Mouse (Mus musculus): ENCODE data around the gene Eif4h. TPM values are rescaled to one million over a fixed set of nuclear protein-coding genes. Genes with fewer than 3 reads are reported as not detected.
A peak's percentile ranks its signal among the peaks of the same experiment; 100 is the strongest.

Gene Eif4h
- polyA plus RNA-seq, 2 experiments: 110 to 148 TPM

DNA sequence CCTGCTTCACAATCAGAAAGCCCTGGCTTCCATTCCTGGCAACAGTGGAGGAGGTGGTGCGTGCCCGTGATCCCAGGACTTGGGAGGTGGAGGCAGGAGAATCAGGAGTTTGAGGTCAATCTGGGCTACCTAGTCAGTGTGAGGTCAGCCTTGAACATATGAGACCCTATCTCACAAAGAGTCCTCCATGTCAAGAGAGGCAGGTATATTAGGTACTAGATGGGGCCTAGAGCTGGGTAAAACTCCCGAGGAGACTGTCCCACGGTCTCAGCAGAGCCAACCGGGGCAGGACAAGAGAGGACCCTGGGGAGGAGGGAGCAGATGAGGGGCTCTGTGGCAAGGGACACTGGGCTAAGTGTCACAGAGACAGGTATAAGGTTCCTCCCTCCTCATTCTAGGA lies 38.2 kb upstream of the Eif4h start:
- Histone ChIP-seq H3K27me3 (ENCODE audit: control insufficient read depth, insufficient read depth, low read length) (no peaks in the 10 kb centered on the region), H3K4me3 (ENCODE audit: insufficient read depth in 1 of 2, low read depth in 2 of 2, low read length in 2 of 2) (no peak overlapping the region; a peak in 1 of 4 replicates), H3K9ac (replicated peaks) (no peak overlapping the region), H3K9me3 (ENCODE audit: control insufficient read depth, low read length) (no peaks in the 10 kb centered on the region), H3K27ac (no peak overlapping the region), H3K36me3 (replicated peaks; ENCODE audit: control insufficient read depth, insufficient read depth, low read depth) (no peaks in the 10 kb centered on the region), H3K4me1 (replicated peaks; ENCODE audit: control insufficient read depth in 2 of 2, insufficient read depth in 2 of 2, low read length in 1 of 2) (peaks cover 4 to 15% of the 10 kb centered on the region in 2 experiments), H3K4me2 (ENCODE audit: low read depth) (no peak overlapping the region)
- ATAC-seq (ENCODE audit: insufficient read depth) (no peak), DNase-seq (ENCODE audit: low read depth in 3 of 3, low spot score in 3 of 3) (no peak)
- no peak for TF ChIP-seq EP300 (IDR thresholded peaks at IDR 0.05; ENCODE audit: low read depth)
- no peak for TF ChIP-seq CTCF (IDR thresholded peaks at IDR 0.05; ENCODE audit: low read depth)
- 78% methylated on average over 5 of the region's 5 CpGs for WGBS (ENCODE audit: insufficient replicate concordance)

DNA sequence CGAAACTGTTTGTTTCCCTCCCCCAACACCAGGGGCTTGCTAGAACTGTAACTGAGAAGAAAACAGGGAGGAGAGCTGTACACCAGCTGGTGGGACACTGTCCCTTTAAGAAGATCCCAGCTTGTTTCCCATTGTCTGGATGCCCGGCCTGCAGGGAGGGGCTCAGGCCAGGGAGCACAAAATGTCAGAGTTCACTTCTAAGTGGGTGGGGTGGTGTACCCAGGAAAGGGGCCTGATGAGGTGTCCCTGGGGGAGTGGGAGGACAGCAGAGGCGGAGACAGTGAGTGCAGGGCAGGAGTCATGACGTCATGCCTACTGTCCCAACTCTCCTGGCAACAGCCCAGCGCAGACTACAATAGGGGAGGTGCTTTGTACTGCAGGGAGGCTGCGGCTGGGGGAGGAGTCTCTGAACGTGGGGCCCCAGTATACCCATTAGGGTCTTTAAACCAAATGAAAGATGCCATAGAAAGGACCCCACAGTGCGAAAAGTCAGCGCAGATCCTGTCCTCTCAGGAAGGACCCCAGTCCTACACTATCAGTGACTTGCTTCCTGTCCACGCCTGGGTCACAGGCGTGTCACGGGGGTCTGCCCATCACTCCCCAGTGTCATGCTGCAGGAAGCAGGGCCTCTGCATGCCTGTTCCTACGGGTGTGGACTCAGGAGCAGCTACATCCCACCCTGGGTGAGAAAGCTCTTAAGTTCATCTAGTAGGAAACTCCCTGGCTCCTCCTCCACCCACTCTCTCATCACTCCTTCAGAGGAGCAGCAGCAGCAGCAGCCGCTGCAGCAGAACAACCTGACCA lies 36.9 kb upstream of the Eif4h start:
- ATAC-seq (ENCODE audit: insufficient read depth): peak; percentile 62

DNA sequence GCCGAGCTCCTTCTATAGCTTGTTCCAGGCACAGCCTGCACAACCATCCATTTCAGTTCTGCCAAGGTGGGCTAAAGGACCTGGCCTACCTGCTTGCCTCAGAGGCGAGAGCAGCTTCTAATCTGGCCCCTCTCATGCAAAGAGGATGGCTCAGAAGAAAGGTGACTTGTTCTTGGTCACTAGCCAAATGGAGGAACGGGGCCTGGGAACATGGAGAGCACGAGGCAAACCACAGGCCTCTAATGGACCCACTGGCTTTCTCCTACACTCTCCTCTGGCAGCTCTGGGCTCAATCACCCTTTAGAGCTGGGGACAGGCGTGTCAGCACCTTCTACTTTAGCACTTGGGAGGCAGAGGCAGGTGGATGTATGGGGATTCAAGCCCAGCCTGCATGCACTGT lies 35.7 kb upstream of the Eif4h start:
- Histone ChIP-seq H3K4me1 (replicated peaks; ENCODE audit: control insufficient read depth in 2 of 2, insufficient read depth in 2 of 2, low read length in 1 of 2) (peaks cover 4 to 15% of the 10 kb centered on the region in 2 experiments), H3K27me3 (ENCODE audit: control insufficient read depth, insufficient read depth, low read length) (no peaks in the 10 kb centered on the region), H3K27ac (no peak overlapping the region), H3K9ac (replicated peaks) (no peak overlapping the region), H3K4me2 (ENCODE audit: low read depth) (no peak overlapping the region), H3K9me3 (ENCODE audit: control insufficient read depth, low read length) (no peaks in the 10 kb centered on the region), H3K4me3 (ENCODE audit: insufficient read depth in 1 of 2, low read depth in 2 of 2, low read length in 2 of 2) (no peak overlapping the region), H3K36me3 (replicated peaks; ENCODE audit: control insufficient read depth, insufficient read depth, low read depth) (no peaks in the 10 kb centered on the region)
- TF ChIP-seq CTCF (IDR thresholded peaks at IDR 0.05; ENCODE audit: low read depth) (no peak), EP300 (IDR thresholded peaks at IDR 0.05; ENCODE audit: low read depth) (no peak)
- DNase-seq (ENCODE audit: low read depth in 3 of 3, low spot score in 3 of 3) (no peak), ATAC-seq (ENCODE audit: insufficient read depth) (no peak)
- WGBS (ENCODE audit: insufficient replicate concordance): 50% methylated on average over 5 of the region's 5 CpGs

More for the DNA sequence above, 36.9 kb upstream of the Eif4h start:
- H3K4me3 ChIP-seq (ENCODE audit: insufficient read depth in 1 of 2, low read depth in 2 of 2, low read length in 2 of 2): peak overlapping the region; percentile 14 to 32; a peak in 2 of 4 replicates
- TF ChIP-seq EP300 (IDR thresholded peaks at IDR 0.05; ENCODE audit: low read depth) (no peak), CTCF (IDR thresholded peaks at IDR 0.05; ENCODE audit: low read depth) (no peak)
- DNase-seq (ENCODE audit: low read depth in 3 of 3, low spot score in 3 of 3): peak; percentile 28 to 46 (median 45)
- no peaks in the 10 kb centered on the region for H3K36me3 ChIP-seq (replicated peaks; ENCODE audit: control insufficient read depth, insufficient read depth, low read depth)
- no peaks in the 10 kb centered on the region for H3K27me3 ChIP-seq (ENCODE audit: control insufficient read depth, insufficient read depth, low read length)
- no peaks in the 10 kb centered on the region for H3K9me3 ChIP-seq (ENCODE audit: control insufficient read depth, low read length)
- H3K4me2 ChIP-seq (ENCODE audit: low read depth): peak overlapping the region; percentile 58
- peaks cover 4 to 15% of the 10 kb centered on the region in 2 experiments for H3K4me1 ChIP-seq (replicated peaks; ENCODE audit: control insufficient read depth in 2 of 2, insufficient read depth in 2 of 2, low read length in 1 of 2)
- H3K27ac ChIP-seq: no peak overlapping the region
- no peak overlapping the region for H3K9ac ChIP-seq (replicated peaks)
- 6% methylated on average over 14 of the region's 14 CpGs for WGBS (ENCODE audit: insufficient replicate concordance)

DNA sequence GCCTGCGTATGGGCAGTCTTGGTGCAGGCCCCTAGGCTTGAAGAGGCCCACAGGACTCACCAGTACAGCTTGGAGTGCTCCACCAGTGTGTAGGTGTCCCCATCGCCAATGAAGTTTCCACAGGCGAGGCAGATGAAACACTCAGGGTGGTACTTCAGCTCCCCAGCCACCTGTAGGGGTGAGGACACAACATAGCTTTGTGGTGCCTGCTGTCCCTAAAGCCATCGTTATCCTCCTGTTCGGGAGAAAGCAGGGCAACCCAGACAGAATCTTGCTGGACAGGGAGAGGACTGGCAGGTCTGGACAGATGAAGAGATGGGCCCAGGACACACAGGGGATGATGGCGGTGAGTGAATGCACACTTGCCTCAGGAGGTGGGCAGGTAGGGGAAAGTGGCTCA lies 33.3 kb upstream of the Eif4h start:
- 74% methylated on average over 6 of the region's 6 CpGs for WGBS (ENCODE audit: insufficient replicate concordance)
- TF ChIP-seq EP300 (IDR thresholded peaks at IDR 0.05; ENCODE audit: low read depth) (no peak), CTCF (IDR thresholded peaks at IDR 0.05; ENCODE audit: low read depth) (no peak)
- peaks cover 0 to 4% of the 10 kb centered on the region in 2 experiments; a peak in 1 of 4 replicates for H3K4me1 ChIP-seq (replicated peaks; ENCODE audit: control insufficient read depth in 2 of 2, insufficient read depth in 2 of 2, low read length in 1 of 2)

DNA sequence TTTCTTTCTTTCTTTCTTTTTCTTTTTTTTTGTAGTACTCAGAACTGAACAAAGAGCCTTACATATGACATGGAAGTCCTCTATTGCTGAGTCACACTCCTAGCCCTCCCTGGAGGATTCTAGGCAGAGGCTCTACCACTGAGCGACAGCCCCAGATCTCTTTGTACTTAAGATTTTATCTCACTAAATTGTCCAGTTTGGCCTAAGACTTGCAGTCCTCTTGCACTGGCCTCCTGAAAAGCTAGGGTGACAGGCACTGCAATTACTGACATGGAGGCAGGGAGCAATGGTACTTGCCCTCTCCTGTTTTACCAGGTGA lies 32.9 kb upstream of the Eif4h start:
- Histone ChIP-seq H3K4me2 (ENCODE audit: low read depth) (no peak overlapping the region), H3K4me1 (replicated peaks; ENCODE audit: control insufficient read depth in 2 of 2, insufficient read depth in 2 of 2, low read length in 1 of 2) (peaks cover 0 to 4% of the 10 kb centered on the region in 2 experiments; a peak in 1 of 4 replicates), H3K4me3 (ENCODE audit: insufficient read depth in 1 of 2, low read depth in 2 of 2, low read length in 2 of 2) (no peak overlapping the region), H3K27ac (no peak overlapping the region), H3K36me3 (replicated peaks; ENCODE audit: control insufficient read depth, insufficient read depth, low read depth) (no peaks in the 10 kb centered on the region), H3K9ac (replicated peaks) (no peak overlapping the region), H3K9me3 (ENCODE audit: control insufficient read depth, low read length) (no peaks in the 10 kb centered on the region), H3K27me3 (ENCODE audit: control insufficient read depth, insufficient read depth, low read length) (no peaks in the 10 kb centered on the region)
- TF ChIP-seq EP300 (IDR thresholded peaks at IDR 0.05; ENCODE audit: low read depth): no peak
- TF ChIP-seq CTCF (IDR thresholded peaks at IDR 0.05; ENCODE audit: low read depth): no peak
- no peak for ATAC-seq (ENCODE audit: insufficient read depth)
- 75% methylated on average over 1 of the region's 1 CpGs for whole genome bisulfite sequencing (ENCODE audit: insufficient replicate concordance)
- DNase-seq (ENCODE audit: low read depth in 3 of 3, low spot score in 3 of 3): no peak

More for the DNA sequence above, 33.3 kb upstream of the Eif4h start:
- DNase-seq (ENCODE audit: low read depth in 3 of 3, low spot score in 3 of 3) (no peak), ATAC-seq (ENCODE audit: insufficient read depth) (no peak)
- Histone ChIP-seq H3K36me3 (replicated peaks; ENCODE audit: control insufficient read depth, insufficient read depth, low read depth) (no peaks in the 10 kb centered on the region), H3K4me3 (ENCODE audit: insufficient read depth in 1 of 2, low read depth in 2 of 2, low read length in 2 of 2) (no peak overlapping the region), H3K9ac (replicated peaks) (no peak overlapping the region), H3K27me3 (ENCODE audit: control insufficient read depth, insufficient read depth, low read length) (no peaks in the 10 kb centered on the region), H3K9me3 (ENCODE audit: control insufficient read depth, low read length) (no peaks in the 10 kb centered on the region), H3K27ac (no peak overlapping the region), H3K4me2 (ENCODE audit: low read depth) (no peak overlapping the region)
